Mouse (Mus musculus) left cerebral cortex, postnatal 10 days (tissue): ENCODE measurements around the gene Gm35549. TPM values are rescaled to one million over a fixed set of nuclear protein-coding genes. Genes with fewer than 3 reads are reported as not detected.
"Not testable (repeated sequence)": the region's sequence is repeated elsewhere in the genome, so short reads cannot be mapped to it uniquely, and the experiment has no call there.

Experiments
- DNase-seq, 2 experiments: peaks; one replicate each; pipeline ENCODE4 v3.0.0; 2021 to 2022; ENCODE audit warnings: low spot score in 2 of 2, mixed read lengths in 1 of 2; ENCODE audit errors: extremely low spot score in 1 of 2
- intact Hi-C: fragments of 180-260 bp; cut with DNase I; formaldehyde crosslinking; loops from one replicate; pipeline ENCODE4 v1.15.1; 2025
- total RNA-seq, 2 experiments: library from RNA; stranded (reverse); gene quantifications; 2 replicates each; pipeline ENCODE4 v1.2.3; 2021

Gm35549 gene
- total RNA-seq = not detected

- DNase-seq = no peak
- intact Hi-C loops = no loop called here
Observed at GRCm38 (mm10) chr9:122843760-122844159, at the start of gene Gm35549. Gene Gm35549, minus strand, starts transcription at chr9:122844035.

GRCm38 (mm10) chr9:122886372-122887179 is 42.7 kb upstream of the Gm35549 start:
- DNase-seq = peak; percentile 57 to 72
- intact Hi-C loops = no loop called here

GRCm38 (mm10) chr9:122885385-122885784 is 41.5 kb upstream of the Gm35549 start, which contains the start of gene Zkscan7:
Gene Zkscan7, plus strand, starts transcription at chr9:122885685.
- intact Hi-C loops = no loop called here
- no peak for DNase-seq

GRCm38 (mm10) chr9:122875145-122875544 is 31.3 kb upstream of the Gm35549 start:
- intact Hi-C loops = no loop called here
- DNase-seq = no peak

GRCm38 (mm10) chr9:122874653-122875052 is 30.8 kb upstream of the Gm35549 start:
- intact Hi-C loops = no loop called here
- no peak for DNase-seq

GRCm38 (mm10) chr9:122872595-122872994 is 28.8 kb upstream of the Gm35549 start:
- intact Hi-C loops = no loop called here
- no peak for DNase-seq

- intact Hi-C loops = no loop called here
- no peak for DNase-seq
Observed at GRCm38 (mm10) chr9:122866192-122866591, 22.4 kb upstream of the Gm35549 start.

GRCm38 (mm10) chr9:122865697-122866166 is 21.9 kb upstream of the Gm35549 start, which contains the start of gene Zfp445:
Gene Zfp445, minus strand, starts transcription at chr9:122866006.
- intact Hi-C loops = no loop called here
- peak; percentile 69 to 84 for DNase-seq

- no peak for DNase-seq
- intact Hi-C loops = no loop called here
Observed at GRCm38 (mm10) chr9:122864848-122865247, 21.0 kb upstream of the Gm35549 start.

GRCm38 (mm10) chr9:122863731-122864130 is 19.9 kb upstream of the Gm35549 start:
- no peak for DNase-seq
- intact Hi-C loops = no loop called here

- DNase-seq = no peak
- intact Hi-C loops = no loop called here
Observed at GRCm38 (mm10) chr9:122860752-122861151, 16.9 kb upstream of the Gm35549 start.

GRCm38 (mm10) chr9:122856716-122857115 is 12.9 kb upstream of the Gm35549 start:
- DNase-seq = no peak
- intact Hi-C loops = no loop called here

GRCm38 (mm10) chr9:122855617-122856016 is 11.8 kb upstream of the Gm35549 start:
- intact Hi-C loops = no loop called here
- DNase-seq = no peak

GRCm38 (mm10) chr9:122855141-122855540 is 11.3 kb upstream of the Gm35549 start:
- DNase-seq, intact Hi-C loops: not testable (repeated sequence)

- intact Hi-C loops = no loop called here
- DNase-seq = no peak
Observed at GRCm38 (mm10) chr9:122854526-122854925, 10.7 kb upstream of the Gm35549 start.

GRCm38 (mm10) chr9:122847811-122848311 is 4.0 kb upstream of the Gm35549 start:
- intact Hi-C loops, DNase-seq: not testable (repeated sequence)

GRCm38 (mm10) chr9:122846156-122846555 is 2.3 kb upstream of the Gm35549 start:
- intact Hi-C loops = no loop called here
- DNase-seq = peak; percentile 31 to 56

- intact Hi-C loops = no loop called here
- no peak for DNase-seq
Observed at GRCm38 (mm10) chr9:122845621-122846020, 1.8 kb upstream of the Gm35549 start.

- DNase-seq = peak in 1 of 2 experiments; percentile 62
Observed at GRCm38 (mm10) chr9:122837680-122838079, 6.2 kb downstream of the Gm35549 start.

GRCm38 (mm10) chr9:122837216-122837615 is 6.6 kb downstream of the Gm35549 start:
- intact Hi-C loops = no loop called here
- DNase-seq = no peak

More at GRCm38 (mm10) chr9:122837680-122838079, 6.2 kb downstream of the Gm35549 start:
- intact Hi-C loops = no loop called here
